Mouse (Mus musculus) kidney, postnatal 4 days (tissue): ENCODE data around the gene Gphb5.
A peak's percentile ranks its signal among the peaks of the same experiment; 100 is the strongest.
"Not testable (repeated sequence)": the region's sequence is repeated elsewhere in the genome, so short reads cannot be mapped to it uniquely, and the experiment has no call there.

Source experiments
- DNase-seq, 2 experiments: peaks; one replicate each; pipeline ENCODE4 v3.0.0; 2021; ENCODE audit warnings: mixed read lengths in 2 of 2

Gene Gphb5

DNA sequence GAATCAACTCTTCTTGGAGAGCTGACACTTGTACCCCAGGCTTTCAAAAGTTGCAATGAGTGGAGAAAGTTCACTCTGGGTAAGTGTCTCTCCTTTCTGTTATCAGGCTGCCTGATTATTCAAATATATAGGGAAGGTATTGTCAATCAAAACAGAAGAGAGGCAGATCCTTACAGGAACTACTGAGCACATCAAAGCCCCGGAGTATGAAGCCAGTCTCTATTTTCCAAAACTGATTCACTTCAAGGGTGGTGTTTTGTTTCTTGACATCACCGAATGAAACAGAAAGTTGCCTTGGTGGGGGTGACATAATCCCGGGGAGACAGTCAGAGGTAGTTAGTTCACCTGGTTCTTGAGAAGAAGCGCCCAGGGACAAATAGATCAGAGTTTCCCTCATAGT lies at the start of gene Gphb5:
Gphb5 (minus strand) TSS at position 101 of the 400 bp plus-strand sequence.
- no peak for DNase-seq

DNA sequence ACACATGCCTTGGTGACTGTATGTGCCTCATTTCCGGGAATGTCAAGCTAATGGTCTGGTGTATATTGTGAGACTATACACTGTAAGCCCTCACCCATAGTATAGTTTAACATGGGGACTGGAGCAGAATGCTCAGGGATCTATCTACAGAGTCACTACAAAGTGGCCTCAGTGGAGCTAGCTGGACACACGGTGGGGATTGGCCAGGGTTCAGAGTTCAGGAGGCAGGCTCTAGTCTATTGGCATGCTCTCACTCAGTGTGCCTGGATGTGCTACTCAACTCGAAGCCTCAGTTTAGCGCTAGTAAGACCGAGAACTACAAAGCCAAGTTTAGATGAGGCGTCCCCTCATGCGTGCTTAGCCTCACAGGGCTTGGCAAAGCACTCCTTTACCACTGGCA lies 49.6 kb upstream of the Gphb5 start:
- DNase-seq: no peak

DNA sequence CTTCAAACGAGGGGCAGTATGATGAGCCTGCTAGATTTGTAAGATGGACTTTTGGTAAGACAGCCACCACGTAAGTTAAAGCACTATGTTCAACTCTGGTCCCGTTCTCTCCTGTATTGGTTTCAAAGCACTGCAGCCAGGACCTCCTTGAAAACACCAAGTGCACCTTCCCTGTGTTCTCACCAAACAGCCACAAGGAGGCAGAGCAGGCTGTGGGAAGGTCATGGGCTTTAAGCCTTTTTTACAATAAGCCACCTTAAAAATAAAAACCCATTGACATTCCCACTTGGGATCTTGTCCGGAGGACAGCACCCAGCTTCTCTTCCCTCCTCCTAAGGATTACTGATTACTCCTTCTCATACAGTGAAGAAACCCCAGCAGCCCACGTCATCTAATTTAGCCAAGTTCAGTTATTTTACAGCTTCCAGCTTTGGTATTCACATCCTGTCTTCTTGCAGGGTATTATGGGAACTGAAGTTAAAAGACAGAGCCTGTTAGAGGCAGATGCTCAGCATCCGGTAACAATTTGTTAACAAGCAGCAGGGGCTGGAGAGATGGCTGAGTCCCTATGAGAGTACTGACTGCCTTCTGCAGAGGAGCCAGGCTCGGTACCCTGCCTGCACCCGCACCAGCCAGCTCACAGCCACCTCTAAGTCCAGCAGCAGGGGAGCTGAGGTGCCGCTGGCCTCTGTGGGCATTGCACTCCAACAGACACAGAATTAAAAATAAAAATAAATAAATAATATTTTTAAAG lies 47.6 kb upstream of the Gphb5 start:
- peak; percentile 65 to 73 for DNase-seq

DNA sequence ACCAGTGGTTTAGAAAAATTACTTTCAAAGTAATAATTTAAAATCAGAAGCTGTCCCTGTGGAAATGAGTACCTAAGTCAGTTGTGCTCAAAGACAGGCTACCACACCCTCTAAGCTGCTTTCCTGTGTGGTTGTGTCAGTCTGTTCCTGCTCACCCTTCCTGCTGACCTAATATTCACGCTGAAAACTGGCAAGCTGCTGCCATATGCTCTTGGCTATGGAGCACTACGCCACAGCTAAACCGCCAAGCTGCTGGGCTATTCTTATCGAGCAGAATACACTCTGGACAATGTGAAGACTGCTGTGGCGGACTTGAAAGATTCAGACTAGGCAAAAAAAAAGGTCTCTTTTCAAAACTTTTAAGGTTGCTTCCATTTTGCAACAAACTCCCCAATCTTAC lies 44.0 kb upstream of the Gphb5 start:
- no peak for DNase-seq

DNA sequence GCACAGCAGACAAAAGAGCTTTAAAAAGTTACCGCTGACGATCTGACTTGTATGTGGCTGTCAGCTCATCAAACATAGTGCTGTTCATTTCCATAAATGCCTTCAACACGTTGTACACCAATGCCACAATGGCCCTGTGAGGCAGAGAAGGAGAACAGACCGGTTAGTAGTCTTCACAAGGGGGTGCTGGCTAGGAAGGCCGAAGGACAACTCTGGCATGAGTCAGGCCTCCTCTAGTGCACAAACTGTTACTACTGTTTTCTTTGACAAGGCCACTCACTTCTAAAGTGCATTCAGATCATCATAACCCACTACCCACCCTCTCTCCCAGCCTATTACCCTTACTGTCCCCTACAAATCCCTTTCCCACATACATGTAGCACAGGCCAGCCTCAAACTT lies 43.1 kb upstream of the Gphb5 start:
- no peak for DNase-seq

DNA sequence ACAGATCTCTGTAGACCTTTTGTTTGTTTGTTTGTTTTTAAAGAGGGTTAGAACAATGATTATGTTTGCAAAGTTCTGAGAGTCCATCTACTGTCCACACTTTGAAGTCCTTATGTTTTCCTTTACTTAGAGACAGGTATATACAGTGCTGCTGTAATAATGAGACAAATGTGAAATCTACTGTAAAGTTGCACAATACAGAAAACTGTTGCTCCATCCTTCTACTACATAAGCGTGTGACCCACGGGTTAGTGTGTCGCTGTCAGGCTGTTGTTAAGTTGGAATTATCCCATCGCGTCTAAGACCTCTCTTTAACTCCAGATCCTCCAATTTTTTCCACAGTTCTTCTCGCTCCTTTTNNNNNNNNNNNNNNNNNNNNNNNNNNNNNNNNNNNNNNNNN lies 36.9 kb upstream of the Gphb5 start:
- no peak for DNase-seq

DNA sequence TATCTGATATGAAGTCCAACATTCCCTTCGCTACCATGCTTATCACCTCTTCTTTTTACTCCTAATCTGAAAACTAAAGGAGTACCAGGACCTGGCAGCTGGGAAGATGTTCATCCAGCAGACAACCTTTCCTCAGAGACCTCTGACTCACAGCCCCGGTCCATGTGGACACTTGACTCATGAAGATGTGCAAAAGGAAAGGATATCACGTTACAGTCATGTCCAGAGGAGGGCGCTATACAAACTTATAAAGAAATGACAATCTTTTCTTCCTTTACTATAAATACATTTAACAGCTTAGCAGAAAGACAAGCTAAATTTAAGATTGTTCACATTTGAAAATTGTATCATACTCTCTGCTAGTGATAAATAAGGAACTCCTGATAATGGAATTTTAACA lies 36.4 kb upstream of the Gphb5 start:
- DNase-seq: no peak

DNA sequence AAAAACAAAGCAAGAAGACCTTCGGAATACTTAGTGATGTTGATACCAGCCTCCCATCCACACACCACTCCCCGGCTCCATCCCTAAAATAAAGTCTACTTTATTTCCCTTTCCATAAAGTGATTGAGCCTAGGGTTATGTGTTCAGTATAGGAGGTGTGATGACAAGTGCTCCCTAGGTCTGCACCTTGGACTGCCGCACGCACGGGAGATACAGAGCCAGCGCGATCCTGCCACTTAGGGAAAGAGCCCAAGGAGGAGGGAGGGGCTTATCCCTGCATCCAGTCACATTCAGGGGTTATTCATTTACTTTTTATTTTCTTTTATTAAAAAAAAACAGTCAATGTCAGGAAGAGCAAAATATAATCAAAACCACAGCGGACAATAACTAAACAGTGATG lies 34.0 kb upstream of the Gphb5 start:
- no peak for DNase-seq

DNA sequence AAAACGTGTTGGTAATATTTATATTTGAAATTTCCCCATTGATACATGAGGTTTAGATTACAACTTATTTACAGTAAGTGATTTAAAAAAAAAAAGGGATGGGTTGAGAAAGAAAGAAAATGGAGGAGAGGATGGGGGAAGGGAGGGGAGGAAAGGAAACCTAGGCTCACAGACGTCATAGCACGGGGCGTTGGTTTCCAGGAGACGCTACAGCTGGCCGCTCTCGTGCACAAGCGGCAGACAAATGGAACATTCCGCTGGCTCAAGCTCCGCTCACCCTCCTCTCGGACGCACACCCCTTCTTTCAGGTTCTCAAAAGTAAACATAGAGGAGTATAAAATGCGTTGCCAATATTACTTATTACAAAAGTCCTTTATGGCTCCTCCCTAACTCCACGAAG lies 33.4 kb upstream of the Gphb5 start:
- peak; percentile 31 to 47 for DNase-seq

DNA sequence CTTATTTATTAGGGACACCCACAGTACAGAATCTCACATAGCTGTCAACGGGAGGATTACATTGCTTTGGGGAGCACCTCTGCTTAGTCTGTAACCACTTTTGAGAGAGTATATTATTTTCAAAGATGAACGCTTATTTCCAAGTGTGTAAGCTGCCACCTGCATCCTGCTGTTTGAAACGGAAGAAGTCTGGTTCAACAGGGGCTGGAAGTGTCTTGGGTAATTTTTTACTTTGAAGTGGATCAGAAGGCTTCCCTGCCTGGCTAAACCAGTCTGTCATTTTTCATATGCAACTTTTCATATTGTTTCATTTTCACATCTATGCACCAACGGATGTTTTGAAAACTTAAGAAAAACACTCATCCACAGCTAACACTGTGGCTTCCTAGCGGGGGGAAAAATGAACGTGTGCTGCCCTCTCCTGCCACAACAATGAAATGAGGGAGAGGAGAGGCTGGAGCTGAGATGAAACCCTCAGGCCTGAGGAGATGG lies 32.9 kb upstream of the Gphb5 start:
- peak; percentile 28 to 39 for DNase-seq

DNA sequence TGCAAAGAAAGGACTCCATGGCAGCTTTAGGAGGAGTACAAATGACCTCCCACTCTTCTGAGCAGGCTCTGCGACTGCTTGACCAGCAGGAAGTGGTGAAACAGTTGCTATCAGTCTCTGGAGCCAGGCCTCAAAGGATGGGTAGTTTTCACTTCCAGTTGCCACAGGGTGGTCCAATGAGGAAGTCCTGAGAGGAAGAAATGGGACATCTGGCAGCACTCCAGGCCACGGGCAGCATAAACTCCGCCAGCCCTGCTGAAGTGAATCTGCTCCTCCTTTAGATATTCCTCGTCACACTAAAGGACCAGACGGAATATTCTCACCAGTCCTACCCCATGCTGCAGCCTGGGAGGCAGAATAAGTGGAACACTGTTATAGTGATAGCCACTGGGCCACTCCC lies 32.3 kb upstream of the Gphb5 start:
- peak; percentile 50 to 60 for DNase-seq

DNA sequence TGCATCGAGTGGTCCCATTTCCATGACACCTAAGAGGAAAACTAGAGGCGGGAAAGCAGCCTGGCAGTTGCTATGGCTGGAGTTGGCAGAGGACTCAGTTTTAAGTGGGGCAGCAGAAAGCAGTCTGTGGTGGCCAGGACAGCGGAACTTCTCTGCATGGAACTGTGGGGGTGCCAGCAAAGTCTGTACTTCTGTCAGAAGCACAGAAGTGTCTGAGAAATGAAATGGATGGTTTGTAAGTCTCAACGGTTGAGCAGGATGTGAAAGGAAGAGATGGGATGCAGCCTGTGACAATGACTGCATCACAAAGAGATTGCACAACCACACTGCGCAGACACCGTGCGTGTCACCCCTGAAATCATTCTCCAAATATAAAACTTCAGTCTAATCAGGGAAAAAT lies 29.7 kb upstream of the Gphb5 start:
- DNase-seq: no peak

DNA sequence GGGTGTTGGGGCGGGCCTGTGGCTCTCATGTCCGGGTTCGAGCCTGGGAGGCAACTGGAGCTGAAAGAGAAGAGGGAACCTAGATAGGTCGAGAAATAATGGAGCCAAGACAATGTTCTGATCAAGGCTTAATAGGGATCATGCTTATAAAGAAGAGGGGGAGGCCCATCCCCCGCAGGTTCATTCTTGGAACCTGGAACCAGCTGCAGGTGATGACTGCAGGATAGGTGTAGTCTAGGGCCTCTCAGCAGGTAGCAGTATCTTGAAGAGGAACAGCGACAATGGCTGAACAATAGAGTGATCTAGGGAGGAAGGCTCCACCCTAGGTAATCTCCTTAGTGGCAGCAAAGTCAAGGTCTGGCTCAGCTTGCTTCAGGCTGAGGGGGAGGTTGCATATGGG lies 15.8 kb upstream of the Gphb5 start:
- not testable (repeated sequence) for DNase-seq

DNA sequence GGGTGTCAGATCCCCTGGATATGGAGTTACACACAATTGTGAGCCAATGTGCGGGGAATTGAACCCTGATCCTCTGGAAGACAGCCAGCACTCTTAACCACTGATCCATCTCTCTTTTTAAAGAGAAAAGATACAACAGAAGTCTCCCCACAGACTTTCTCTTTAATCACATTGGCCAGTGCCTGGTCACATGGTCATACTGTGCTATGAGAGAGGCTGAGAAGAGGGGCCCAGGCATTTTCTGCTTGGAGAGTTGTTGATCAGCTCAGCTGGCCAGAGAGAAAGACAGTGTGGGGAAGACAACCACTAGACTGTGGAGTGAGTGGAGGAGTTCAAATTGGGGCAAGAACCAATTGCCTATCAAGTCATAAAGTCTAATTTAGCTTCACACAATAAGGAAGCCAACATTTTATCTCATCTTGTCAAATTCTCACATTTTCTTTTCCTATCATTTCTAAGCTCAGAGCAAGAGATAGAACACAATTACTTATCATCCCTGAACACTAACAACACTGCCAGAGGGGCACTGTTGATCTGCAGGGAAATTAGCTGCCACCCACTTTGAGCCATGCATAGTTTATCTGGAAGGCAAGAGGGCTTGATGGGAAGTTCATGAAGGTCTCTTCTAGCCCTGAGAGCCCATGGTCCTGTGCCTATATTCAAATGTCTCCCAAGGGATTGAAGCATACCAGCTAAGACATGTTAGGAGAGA lies 13.3 kb upstream of the Gphb5 start:
- DNase-seq: no peak

DNA sequence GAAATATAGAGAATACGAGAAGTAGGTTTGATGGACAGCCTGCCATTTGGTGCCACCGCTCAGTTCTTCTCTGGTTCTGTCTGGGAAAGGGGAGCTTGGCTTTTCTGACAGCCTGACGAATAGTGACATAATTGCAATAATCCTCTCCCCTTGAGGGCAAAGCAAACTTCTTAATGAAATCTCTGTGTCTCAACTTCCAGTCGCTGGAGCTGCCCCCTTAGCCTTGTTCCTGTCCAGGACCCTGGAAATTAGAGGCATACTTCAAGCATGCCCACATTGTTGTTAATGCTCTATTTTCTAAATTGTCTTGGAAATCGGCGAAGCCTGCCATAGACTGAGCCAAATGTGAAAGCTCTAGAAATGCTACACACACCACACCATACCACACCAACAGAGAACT lies 12.1 kb upstream of the Gphb5 start:
- DNase-seq: no peak

DNA sequence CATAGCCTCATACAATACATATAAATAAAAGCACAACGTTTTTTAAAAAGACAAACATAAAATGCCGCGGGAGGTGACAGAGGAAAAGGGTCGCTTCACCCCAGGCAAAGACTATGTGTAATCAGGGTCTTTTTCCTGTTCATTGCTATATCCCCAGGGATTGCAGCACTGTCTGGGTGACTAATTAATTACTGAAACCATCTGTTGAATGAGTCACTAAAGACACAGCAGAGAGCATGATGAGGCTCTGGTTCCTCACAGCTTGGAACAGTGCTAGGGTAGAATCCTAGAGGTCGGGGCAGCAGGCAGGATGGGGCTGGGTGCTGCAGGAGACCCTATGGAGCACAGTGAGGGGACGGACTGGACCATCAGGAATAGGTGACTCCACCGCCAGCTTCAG lies 9.3 kb upstream of the Gphb5 start:
- no peak for DNase-seq

DNA sequence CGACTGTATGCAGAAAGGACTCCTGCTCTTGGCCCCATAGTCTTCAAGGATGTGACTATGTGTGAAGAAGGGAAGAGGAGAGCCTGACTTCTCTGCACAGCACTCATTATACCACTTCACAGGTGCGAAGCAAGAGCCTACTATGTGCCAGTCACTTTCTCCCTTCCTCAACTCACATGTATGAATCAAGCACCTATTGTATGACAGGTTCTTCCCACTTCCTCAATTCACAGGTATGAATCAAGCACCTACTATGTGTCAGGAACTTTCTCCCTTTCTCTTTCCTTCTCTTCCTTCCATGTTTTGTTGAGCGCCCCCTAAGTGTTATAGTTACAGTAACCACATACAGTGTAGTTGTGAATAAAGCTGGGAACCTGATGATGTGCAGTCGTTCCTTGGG lies 8.2 kb upstream of the Gphb5 start:
- no peak for DNase-seq

DNA sequence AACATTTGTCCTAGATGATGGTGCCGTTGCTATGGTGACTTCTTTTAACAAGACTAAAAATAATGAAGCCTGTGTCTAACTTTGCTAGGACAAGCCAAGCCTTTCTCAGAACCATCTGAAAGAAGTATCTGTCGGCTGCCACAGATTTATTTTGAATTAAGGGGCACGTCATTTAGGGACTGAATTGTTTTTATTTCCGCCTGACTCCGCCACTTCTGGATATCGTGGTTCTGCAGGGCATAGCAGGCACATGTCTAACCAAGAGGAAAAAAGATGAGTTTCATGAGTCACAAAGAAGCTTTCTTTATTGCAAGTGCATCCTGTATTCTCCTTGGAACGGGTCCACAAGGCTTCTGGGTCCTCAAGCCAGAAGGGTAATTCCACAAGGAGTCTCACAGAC lies 7.8 kb upstream of the Gphb5 start:
- no peak for DNase-seq

DNA sequence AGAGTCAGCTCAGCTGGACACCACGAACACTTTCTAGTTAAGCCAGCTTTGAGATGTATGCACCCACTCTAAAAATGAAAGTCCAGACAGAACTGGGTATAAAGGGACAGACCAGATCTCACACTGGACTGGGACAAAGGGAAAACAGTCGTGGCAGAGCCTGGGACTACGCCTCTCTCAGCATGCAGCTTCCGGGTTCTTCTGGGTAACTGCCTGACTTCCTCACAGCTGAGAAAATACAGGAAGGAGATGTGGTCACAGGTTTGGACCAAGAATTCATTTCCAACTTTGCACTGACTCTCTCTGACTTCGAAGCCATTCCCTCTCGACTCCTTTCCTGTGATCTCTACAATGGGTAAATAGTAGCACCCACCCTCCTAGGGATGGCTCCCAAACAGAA lies 1.6 kb downstream of the Gphb5 start:
- no peak for DNase-seq

DNA sequence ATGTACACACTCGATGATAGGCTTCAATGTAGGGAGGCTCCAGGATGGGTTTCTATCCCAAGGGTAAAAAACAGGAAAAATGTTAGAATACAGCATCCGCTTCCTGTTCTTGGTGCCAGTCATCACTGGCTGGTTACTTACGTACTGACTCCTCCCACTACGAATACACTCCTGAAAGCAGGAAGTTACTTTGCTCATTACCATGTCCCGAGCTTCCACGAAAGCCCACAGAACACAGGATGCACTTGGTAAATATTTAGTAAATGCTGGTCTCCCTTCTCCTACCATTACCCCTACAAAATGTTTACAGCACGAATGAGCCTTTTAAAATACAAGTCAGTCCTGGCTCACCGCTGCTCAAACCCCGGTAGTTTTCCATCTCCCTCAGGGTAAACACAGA lies 3.6 kb downstream of the Gphb5 start:
- DNase-seq: no peak

DNA sequence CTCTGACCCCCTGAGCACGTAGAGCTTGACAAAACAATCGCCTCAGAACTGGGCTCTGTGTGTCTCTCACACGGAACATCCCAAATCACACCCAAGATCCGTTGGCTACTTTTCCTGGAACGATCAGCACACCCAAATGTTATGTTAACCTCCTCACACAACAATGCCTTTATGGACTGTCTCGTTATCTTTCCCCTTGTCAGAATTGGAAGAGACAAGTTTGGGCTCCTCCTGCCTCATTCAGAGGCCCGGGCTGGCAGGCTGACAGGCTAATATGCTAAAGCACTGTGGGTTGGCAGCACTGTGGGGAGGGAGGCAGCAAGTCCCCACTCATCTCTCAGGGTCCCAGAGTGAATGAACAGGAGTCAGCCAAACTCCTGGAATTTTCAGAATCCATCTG lies 19.5 kb downstream of the Gphb5 start:
- no peak for DNase-seq

DNA sequence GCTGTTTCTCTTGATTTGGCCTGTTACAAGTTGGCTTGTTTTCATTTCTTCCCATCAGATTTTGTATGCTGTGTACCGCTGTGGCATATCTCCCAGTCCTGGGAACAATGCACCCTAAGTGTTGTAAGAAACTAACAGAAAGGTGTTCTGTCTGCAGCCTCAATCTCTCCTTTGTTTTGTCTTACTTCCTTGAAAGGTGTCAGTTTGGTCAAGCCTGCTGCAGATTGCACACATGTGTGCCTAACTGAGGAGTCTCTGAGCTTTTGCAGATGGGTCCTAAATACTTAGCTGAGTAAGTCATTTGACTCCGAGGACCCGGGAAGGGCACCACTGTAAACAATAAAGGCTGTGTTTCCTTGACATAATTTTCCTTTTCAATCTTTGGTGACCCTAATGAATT lies 20.0 kb downstream of the Gphb5 start:
- DNase-seq: no peak

DNA sequence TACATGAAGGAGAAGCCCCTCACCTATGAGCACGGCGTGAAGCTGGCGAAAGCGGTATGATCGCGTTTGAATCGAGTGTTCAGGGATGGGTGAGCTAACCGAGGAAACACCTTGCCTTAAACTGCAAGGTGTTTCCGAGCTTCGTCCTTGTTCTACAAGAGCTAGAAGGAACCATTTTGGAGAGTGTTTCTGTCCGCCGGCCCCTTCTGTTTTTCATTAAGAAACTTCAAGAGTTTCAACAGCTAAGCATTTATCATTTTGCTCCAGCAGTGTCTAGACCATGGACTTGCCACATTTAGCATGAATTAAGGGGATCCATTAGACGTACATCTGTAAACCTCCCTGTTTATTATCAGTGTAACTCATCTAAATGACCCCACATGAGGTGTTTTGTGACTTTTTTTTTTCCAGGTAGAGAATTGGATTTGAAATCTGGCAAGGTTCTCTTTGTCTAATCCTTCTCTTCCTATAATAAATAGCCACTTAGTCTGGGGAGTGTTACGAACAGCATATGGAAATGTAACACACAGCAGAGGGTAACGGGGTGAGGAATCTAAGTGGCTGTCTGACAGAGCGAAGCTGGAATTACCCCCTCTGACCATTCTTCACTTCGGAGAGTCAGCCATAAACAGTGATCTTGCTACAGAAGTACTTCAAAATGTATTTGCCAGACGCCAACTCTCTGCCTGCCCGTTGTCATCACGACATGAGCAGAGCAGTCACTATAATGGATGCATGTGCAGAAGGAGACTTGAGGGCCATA lies 22.4 kb downstream of the Gphb5 start:
- DNase-seq: no peak

DNA sequence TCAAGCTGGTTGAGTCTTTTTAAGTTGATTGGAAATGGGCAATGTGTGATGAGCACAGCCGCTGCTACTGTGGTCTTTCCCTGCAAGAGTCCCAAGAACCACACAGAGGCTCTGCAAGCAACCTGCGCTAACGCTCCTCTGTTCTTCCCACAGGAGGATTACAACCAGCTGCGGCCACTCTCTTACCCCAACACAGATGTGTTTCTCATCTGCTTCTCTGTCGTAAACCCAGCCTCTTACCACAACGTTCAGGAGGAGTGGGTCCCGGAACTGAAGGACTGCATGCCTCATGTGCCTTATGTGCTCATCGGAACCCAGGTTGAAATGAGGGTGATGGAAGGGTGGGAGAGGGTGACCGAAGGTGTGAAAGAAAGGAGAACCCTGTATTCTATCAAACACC lies 25.1 kb downstream of the Gphb5 start:
- DNase-seq: no peak
